Mouse (Mus musculus): ENCODE data around the gene Gstp3.
"Not testable (repeated sequence)": the region's sequence is repeated elsewhere in the genome, so short reads cannot be mapped to it uniquely, and the experiment has no call there.

The Gstp3 gene

DNA sequence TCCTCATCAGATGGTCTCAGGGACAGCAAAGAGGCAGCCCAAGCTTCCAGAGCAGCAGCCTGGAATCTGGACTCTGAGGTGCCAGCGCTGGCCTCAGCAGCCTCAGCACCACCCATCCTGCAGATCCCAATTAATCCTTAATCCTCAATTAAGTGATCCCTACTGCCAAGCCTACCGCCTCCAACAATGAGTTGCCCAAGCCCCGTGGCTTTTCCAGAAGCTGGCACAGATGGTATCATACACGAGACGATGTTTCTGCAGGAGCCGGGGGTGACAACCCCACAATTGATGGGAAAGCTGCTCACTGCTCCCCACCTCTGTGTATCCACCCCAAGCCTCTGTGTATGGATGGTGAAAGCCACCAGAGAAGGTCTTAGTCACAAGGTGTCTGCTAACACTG, 29.8 kb upstream of the Gstp3 start:
- DNase-seq: no peak

DNA sequence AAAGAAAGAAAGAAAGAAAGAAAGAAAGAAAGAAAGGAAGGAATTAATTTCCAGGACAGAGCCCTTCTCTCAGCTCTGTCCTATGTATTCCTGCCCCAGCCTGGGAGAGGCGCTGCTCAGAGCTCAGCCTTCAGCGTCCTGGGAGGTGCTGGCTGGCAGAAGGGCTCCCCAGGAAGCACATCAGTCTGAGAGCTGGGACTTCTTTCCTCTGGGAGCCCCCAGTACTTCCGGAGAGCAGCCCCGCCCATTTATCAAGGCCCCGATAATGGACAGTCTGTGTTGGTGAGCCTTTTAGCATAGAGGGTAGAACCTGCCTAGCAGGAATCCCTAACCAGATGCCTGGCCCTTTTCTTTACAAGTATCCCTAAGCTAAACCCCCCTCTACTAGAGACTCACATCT, 28.8 kb upstream of the Gstp3 start:
- no peak for DNase-seq

DNA sequence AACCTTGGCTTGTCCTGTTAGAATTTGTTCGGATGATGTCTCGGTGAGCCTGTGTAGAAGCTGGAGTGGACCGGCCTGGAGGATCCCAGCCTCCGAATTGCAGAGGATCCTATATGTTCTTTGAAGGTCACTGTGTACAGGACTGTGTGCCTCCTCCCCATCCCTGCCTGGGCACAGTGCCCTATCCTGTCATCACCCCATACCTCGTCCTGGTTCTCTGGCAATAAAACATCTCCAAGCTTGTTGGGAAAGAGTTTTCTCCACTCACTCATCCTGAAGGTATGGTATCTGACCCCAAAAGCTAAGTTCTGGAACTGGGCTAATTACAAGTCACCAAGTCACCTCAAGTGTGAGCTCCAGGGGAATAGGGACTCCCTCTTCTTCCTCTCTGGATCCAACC, 27.7 kb upstream of the Gstp3 start:
- DNase-seq: no peak

DNA sequence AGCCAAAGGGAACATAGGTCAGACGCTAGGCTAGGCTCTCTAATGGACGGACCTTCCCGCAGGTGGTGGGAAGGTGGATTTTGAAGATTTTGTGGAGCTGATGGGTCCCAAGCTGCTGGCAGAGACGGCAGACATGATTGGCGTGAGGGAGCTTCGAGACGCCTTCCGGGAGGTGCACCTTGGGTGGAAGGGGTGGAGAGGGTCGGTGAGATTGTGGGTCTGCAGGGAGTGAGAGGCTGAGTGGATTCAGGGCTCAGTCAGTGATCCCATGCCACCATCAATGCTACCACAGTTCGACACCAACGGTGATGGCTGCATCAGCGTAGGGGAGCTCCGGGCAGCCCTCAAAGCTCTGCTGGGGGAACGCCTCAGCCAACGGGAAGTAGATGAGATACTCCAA, 26.8 kb upstream of the Gstp3 start:
- DNase-seq: no peak

DNA sequence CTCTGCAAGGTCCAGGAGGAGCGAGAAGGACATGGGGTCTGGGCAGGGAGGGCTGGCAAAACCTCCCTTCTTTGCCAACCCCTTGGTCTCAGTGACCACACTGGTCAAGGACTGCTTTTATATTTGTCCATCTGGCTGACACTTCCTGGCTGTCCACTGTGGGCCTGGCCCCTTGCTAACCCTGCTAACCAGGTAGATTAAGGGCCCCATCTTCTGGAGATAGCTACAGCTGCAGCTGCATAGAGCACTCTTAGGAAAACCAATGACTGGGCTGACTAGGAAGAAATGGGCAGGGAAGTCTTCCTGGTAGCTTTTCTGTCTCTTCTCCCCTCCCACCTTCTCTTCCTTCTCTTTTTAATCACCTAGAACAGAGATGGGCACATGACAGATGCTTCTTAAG, 25.6 kb upstream of the Gstp3 start:
- DNase-seq: peak; percentile 74

DNA sequence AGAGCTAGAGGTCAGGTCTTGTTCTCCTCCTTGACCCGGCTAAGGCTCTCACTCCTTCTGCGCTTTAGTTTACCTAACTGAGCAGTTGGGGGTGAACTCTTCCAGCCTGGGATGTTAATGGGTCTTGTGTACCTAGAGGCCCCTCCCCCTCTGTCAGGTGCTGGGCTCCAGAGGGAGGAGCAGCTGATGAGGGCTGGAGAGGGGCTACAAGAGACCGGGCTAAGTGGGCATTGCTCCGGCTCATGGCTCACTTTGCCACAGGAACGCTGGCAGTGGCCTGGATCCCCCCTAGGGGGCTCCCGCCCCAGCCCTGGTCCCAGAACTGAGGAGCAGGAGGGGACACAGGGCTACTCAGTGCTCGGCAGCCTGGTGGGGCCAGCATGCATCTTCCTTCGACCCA, 24.5 kb upstream of the Gstp3 start:
- DNase-seq: no peak

DNA sequence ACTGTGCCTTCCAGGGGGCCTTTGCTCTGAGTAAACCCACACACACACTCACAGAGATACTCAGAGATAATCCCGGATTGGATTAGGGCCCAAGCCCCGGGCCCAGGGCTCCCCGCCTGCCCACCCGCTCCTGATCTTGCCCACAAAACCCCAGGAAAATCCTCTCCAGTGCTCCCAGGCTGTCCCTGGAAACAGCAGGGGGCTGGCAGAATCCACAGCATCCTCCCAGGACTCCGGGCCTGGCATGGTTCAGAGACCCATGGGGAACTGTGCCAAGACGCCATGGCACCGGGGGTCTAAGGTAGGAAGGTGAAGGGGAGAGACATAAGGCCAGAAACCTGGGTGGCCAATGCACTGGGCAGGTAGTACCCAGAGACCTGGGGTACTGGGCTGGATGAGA, 23.9 kb upstream of the Gstp3 start:
- no peak for DNase-seq

DNA sequence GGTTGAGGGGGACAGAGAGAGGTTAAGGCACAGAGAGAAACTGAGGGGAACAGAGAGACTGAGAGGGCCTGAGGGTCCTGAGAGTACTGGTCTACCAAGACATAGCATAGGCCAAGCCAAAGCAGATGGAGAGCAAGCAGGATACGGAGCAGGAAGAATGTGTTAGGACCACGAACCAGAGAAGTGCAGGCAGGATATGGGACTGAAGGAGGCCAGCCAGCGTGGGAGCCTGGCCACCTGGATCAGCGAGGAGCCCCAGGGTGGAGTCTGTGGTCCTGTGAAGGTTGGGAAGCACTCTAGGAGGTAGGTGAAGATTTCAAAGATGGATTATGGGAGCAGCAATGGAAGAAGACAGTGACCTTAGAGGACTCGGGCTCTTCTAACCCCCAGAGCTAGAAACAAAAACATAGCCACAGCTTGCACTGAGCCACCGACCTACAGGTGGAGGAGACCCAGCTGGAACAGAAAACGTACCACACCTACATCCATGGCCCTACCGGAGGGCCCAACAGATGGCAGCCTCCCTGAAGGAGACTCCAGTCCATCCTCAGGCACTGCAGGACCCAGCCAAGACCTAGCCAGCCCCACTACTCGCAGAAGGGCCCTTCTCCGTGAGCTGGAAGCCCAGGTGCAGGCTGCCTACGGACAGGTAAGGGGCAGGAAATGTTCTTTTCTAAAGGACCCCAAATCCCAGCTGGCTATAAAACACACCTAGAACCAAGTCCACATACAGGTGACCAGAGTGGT, 23.0 kb upstream of the Gstp3 start:
- DNase-seq: no peak

DNA sequence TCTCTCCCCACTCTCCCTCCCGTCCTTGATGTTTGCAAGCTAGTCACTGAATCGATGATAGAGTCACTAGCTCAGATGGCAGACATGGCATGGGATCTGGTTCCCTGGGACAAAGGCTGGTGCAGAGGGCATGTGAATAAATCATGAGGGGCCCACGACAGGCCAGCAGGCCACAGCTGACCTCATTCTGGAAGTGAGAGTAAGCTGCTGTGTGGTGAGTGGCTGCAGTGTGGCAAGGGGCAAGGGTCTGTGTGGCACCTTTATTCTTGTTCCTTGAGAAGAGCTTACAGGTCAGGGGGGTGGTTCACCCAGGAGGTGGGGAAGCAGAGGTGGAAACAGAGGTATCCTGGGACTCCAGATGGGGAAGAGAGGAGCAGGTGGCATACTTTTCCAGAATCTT, 22.0 kb upstream of the Gstp3 start, which contains the start of gene Cabp2:
Gene Cabp2 (plus strand): TSS at position 185 of the 400 bp plus-strand sequence.
- DNase-seq: no peak

DNA sequence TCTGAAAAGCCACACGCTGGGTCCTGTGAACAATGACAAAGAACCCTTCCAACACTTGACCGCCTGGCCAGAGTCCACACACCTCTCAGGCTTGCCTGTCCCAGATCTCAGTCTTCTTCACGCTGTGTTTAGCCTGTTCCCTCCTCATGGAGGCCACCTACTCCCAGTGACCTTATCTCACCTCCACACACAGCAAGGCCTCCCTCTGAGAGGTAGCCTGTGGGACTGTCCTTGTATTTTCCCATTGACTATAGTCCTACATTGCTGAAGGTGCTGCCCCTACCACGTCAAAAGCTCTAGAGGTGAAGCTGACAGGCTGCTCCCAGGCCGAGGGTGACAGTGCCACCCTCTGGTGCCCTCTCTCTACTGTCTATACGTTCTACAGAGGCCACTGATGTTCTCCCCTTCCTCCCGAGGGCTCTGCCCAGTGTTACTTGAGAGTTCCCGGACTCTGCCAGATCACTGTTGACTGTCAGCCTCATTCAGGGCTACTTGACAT, 21.2 kb upstream of the Gstp3 start:
- DNase-seq: peak; percentile 64

DNA sequence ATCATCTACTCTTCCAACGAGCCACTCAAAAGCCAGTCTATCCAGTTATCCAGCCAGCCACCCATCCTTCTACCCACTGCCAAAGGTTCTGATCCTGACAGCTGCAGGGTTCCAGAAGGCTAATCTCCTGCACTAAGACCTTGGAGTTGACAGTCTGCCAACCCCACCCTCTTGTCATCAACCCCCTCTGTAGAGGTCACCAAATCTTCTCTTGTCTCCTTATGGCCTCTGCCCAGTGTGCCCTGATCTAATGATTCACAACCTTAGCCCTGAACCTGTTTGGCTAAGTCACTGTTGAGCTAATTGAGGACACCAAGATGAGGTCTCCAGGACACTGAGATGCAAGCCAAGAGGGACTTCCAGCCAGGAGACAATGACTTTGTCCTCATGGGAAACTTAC, 20.2 kb upstream of the Gstp3 start:
- DNase-seq: peak; percentile 63

DNA sequence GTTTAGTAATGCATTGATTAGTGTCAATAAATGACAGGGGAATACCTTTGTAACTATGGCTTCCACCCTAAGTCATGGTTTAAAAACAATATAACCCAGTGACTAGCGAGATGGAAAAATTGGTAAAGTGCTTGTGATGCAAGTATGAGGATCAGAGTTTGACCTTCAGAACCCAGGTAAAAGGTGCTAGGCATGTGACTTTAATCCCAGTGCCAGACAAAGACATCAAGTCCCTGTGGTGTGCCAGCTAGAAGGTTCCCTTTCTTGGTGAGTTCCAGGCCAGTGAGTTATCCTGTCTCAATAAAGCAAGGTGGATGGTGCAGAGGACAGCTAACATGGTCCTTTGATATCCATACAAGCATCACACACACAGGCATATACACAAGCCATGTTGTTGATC, 16.2 kb upstream of the Gstp3 start:
- DNase-seq: peak; percentile 88

DNA sequence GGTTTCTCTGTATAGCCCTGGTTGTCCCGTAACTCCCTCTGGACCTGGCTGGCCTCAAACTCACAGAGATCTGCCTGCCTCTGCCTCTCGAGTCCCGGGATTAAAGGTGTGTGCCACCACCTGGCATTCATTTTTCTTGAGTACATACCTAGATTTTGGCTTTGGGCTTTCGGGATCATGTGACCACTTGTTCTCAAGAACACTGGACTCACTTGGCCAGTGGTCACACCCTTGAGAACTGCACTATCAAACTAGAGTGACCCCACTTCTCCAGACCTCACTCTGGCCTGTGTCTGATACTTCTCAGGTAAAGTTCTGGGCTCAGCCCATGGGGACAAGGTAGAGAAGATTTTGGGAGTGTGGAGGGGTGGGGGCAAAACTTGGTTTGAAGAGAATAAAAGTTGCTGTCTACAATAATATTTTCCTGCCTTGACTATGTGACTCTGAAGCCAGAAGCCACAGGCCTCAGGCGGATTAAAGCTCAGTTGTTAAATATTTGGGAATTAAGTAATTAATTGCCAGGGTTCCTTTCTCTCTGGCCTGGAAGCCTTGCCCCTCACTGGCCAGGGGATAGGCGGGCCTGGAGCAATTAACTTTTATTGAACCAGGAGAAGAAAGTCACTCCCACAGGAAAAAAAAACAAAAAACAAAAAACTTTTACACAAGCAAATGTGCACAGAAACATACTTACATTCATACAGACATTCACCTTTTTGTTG, 13.5 kb upstream of the Gstp3 start:
- DNase-seq: peak; percentile 83

DNA sequence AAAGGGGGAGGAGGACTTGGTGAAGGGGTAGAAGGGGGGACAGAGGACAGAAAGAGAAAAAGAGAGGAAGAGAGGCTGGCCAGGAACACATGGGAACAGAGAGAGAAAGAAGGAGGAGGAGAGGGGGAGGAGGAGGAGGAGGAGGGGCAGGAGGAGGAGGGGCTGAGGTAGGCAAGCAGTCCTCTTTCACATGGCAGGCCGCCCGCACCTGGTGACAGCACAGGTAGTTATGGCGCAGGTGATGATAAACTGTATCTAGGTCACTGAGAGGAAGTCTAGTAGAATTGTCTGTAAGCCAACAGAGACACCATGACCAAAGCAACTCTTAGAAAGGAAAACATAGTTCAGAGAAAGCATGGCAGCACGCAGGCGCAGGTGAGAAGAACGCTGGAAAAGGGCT, 12.0 kb upstream of the Gstp3 start:
- DNase-seq: no peak

DNA sequence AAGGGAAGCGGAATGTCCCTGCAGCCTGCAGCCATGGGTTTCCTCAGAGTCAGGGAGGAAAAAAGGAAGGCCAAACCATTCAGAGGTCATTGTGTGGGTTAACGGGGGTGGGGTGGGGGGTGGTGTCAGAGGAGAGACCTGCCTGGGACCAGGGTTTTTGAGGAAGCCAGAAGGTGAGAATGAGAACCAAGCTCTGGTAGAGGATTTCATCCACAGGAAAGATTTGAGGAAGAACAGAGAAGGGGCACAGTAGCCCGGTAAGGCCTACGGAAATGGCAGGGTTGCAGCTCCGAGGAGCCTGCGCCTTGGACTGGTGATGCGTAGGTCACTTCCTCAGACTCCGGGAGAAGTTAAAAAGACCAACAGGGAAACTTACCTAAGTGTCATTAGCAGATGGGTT, 11.4 kb upstream of the Gstp3 start:
- DNase-seq: no peak

DNA sequence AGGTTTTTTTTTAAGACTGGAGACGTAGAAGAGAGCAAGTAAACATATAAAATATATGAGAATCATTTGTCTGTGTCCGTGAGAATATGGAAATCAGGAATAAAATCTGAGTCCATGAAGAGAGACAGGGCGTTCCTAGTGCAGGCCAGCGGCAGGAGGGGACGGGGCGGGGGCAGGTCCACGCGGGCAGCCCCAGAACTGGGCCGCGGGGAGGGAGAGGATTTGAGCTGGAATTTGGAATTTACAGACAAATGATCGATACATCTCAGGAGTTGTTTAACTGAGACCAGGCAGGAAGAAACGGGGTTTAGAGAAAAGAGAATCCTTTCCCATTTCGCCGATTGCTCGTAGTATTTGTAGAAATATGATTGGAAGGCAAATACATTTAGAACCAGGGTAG, 10.9 kb upstream of the Gstp3 start:
- no peak for DNase-seq

DNA sequence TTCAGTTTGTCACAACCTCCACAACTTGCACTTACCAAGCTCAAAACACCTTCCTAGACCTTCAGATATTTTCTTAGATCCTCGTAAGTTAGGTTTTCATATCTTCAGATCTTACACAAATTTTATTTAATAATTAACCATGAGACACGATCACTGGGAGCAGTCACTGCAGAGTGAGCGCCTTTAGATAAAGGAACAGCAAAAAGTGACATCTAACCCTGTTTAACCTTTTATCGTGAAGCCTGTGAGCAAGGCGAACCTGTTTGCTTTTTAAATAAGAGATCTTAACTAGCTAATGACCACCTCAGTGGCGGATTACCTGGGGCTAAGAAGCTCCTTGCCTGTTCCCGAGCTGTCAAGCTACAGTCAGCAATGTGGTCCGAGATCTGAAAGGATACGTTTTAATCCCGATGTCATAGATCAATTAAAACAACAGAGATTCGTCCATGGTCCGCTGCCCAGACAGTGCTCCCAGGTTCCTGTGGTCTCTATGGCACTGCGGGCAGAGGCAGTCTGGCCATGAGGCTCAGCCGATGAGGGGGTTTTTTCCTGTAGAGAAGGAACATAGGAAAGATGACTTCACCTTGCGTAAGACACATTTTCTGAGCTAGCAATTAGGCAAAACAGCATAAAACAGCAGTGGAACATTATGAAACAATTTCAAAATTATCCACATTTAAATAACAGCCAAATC, 9.5 kb upstream of the Gstp3 start:
- DNase-seq: no peak

DNA sequence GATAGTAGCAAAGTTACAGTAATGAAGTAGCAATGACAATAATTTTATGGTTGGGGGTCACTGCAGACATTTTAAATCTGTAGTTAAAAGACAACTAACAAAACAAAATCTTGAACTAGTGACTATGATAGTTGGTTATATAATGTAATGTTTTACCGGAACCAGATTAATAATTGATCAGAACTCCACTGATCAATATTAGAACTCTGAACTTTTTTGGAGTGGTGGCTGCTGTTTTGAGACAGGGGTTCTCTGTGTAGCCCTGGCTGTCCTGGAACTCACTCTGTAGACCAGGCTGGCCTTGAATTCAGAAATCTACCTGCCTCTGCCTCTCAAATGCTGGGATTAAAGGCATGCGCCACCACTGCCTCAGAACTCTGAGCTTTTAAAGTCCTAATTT, 8.9 kb upstream of the Gstp3 start:
- peak; percentile 61 for DNase-seq

DNA sequence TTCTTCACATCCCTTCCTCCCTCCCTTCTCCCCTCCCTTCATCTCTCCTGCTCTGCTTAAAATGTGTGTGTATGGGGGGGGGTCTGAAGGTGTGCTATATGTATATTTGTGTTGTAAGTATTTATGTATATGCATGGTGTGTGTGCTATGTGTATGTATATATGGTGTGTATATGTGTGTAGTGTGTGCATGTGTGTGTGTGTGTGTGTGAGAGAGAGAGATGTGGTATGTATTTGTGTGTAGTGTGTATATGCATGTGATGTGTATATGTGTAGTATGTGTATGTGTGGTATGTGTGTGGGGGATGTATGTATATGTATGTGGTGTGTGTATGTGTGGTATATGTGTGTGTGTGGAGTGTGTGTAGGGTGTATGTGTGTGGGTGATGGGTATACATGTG, 7.5 kb upstream of the Gstp3 start:
- DNase-seq: no peak

DNA sequence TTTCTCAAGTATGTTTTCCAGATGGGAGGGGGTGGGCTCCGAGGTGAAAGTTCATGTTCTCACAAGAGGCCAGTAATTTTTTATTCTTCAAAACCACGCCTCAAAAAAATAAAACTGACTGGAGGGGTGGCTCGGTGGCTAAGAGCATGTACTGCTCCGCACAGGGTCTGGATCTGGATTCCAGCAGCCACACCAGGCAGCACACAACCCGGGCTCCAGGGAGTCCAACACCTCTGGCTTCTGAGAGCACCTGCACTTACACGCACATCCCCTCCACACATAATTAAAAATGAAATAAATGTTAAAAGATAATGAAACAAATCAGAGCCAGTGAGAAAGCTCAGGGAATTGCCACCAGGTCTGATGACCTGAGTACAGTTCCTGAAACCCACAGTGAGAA, 6.9 kb upstream of the Gstp3 start:
- DNase-seq: peak; percentile 58

DNA sequence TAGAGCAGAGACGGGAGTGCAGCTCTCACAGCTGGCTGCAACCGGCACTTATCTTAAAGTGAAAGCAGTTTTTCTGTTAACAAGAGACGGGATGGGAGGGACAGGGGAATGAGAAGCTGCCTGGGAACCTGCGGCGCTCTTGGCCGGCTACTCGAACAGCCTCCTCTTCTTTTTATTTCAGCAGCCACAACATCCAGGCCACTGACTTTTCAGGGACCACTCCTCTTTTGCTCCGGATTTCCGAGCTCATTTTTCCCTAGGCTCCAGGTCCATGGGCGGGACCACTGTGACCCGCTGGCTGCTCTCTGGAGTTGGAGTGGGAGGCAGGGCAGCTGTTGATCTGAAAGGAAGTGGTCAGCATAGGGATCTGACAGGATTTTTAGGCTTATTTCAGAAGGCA, 5.1 kb upstream of the Gstp3 start:
- DNase-seq: not testable (repeated sequence)

DNA sequence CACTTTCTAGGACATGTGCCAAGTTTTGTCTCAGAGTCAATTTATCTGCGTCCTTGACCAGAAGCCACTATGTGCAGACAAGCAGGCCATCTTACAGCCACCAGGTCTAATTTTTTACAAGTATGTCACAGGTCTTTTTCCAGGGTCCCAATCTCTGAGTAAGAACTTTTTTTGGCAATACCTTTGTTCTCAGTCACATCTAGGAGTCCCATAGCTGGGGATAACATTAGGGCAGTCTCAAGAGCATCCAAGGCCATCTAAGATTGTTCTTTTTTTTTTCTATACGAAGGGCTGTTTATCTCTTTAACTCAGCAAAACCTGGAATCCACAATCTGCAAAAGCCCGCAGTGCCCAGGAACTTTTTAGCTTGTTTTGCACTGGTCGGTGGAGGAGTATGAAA, 4.0 kb upstream of the Gstp3 start:
- not testable (repeated sequence) for DNase-seq

DNA sequence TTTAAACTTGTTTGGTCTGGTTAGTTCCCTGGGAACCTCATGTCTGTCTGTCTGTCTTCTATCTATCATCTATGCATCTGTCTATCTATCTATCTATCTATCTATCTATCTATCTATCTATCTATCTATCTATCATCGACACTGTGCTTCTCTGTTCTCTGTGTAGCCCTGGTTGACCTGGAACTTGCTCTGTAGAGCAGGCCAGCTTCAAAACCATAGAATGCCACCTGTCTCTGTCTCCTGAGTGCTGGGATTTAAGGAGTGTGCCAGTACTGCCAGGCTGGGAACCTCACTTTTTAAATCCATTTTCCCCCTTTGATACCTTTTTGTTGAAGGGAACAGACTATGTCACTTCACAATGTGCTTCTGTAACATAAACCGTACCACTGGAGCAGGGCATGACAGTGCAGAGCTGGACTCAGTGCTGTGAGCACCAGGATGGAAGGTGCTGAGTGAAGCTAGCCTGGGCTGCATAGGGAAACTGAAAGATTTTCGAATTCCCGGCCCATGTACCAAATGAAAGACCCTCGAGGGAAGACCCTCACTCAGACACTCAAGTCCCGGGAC, 1.6 kb upstream of the Gstp3 start:
- DNase-seq: no peak

Measured in kidney, adult 9 months (tissue).